Mouse (Mus musculus) heart, postnatal 0 days (tissue): ENCODE data around the gene Dock6. TPM values are rescaled to one million over a fixed set of nuclear protein-coding genes. Genes with fewer than 3 reads are reported as not detected.
"Not testable (repeated sequence)": the region's sequence is repeated elsewhere in the genome, so short reads cannot be mapped to it uniquely, and the experiment has no call there.

Source experiments
- ATAC-seq: fragments of 200-750 bp; cut with Nextera tagmentation; 2 replicates; pipeline ENCODE4 v1.8.0; 2017; ENCODE audit warnings: low read depth, moderate number of reproducible peaks, moderate library complexity; ENCODE audit not compliant: insufficient read depth
- DNase-seq: peaks from one replicate; pipeline ENCODE4 v3.0.0-alpha.2; 2016; ENCODE audit warnings: low spot score
- H3K27ac ChIP-seq: fragments of 300-500 bp; sonication (generic); 2 replicates; pipeline ENCODE4 v1.5.1; 2014; ENCODE audit warnings: low read depth, mild to moderate bottlenecking
- H3K27me3 ChIP-seq: fragments of 300-500 bp; sonication (generic); 2 replicates; pipeline ENCODE4 v1.6.1; 2014; ENCODE audit warnings: low read length, mixed read lengths; ENCODE audit not compliant: control insufficient read depth, insufficient read depth
- H3K36me3 ChIP-seq: fragments of 300-500 bp; sonication (generic); replicated peaks from 2 replicates; pipeline ENCODE4 v1.6.1; 2014; ENCODE audit warnings: low read length, mixed read lengths; ENCODE audit not compliant: control insufficient read depth, insufficient read depth
- H3K4me1 ChIP-seq: fragments of 300-500 bp; sonication (generic); 2 replicates; pipeline ENCODE4 v1.6.1; 2014; ENCODE audit warnings: antibody characterized with exemption; ENCODE audit not compliant: control insufficient read depth, insufficient read depth
- H3K4me2 ChIP-seq: fragments of 300-500 bp; sonication (generic); 2 replicates; pipeline ENCODE4 v1.6.1; 2014; ENCODE audit warnings: low read depth, mild to moderate bottlenecking, low read length, moderate library complexity
- H3K4me3 ChIP-seq: fragments of 300-500 bp; sonication (generic); 2 replicates; pipeline ENCODE4 v1.5.1; 2014; ENCODE audit warnings: low read depth, low read length
- H3K9ac ChIP-seq: fragments of 300-500 bp; sonication (generic); replicated peaks from 2 replicates; pipeline ENCODE4 v1.6.1; 2014; ENCODE audit warnings: low read depth, low read length, mixed read lengths
- H3K9me3 ChIP-seq: fragments of 300-500 bp; sonication (generic); replicated peaks from 2 replicates; pipeline ENCODE4 v1.6.1; 2016; ENCODE audit warnings: low read length; ENCODE audit not compliant: control insufficient read depth
- CTCF ChIP-seq: IDR thresholded peaks from 2 replicates; pipeline ENCODE4 v1.5.1; 2016; ENCODE audit warnings: antibody characterized with exemption, control low read depth, low read depth
- EP300 ChIP-seq: IDR thresholded peaks from 2 replicates; pipeline ENCODE4 v1.6.1; 2016; ENCODE audit warnings: antibody characterized with exemption, low read depth
- WGBS: fragments of 180-500 bp; shearing (Covaris S2); extraction: QIAGEN DNeasy Blood & Tissue Kit; methylation state at CpG from one replicate; pipeline ENCODE4 v1.1.7; 2014; 5-methylcytosine and 5-hydroxymethylcytosine counted together
- polyA plus RNA-seq: library from polyadenylated mRNA; unstranded; fragments of >200 nt; fragmentation: Nextera tagmentation; extraction: Ambion mirVana; gene quantifications from 2 replicates; pipeline ENCODE4 v1.2.1, GENCODE M21; 2015
- total RNA-seq: library from RNA; depleted of rRNA; stranded (reverse); fragments of >200 nt; gene quantifications from 2 replicates; pipeline ENCODE4 v1.2.3, GENCODE M21; 2014; ENCODE audit warnings: low replicate concordance

The Dock6 gene
- total and polyA plus RNA-seq, 2 experiments from 2014 or later: 22.7 to 38.5 TPM

DNA sequence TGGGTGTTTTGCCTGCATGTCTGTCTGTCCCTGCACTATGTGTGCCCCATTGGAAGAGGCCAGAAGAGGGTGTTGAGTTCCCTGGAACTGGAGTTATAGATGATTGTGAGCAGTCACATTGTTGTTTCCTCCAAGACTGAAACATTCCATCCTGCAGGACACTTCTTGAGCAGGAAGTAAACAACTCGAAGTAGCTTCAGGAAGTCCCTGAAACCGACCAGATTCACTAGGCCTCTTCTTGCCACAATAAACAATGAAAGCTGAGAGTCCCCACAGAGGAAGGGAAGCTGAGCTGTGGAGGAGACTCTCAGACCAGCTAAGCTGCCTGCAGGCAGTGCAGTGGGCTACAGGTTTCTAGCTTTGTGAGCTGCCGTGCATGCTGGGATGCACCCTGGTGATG is 74.7 kb downstream of the Dock6 start:
- no peaks in the 10 kb centered on the region for H3K9me3 ChIP-seq
- H3K9ac ChIP-seq: no peak overlapping the region
- peaks cover 73% of the 10 kb centered on the region for H3K36me3 ChIP-seq
- no peak overlapping the region for H3K27ac ChIP-seq
- no peak for DNase-seq
- no peaks in the 10 kb centered on the region for H3K27me3 ChIP-seq
- no peak for ATAC-seq
- H3K4me3 ChIP-seq: no peak overlapping the region
- 82% methylated on average over 3 of the region's 3 CpGs for WGBS
- TF ChIP-seq EP300 (no peak), CTCF (no peak)
- H3K4me2 ChIP-seq: no peak overlapping the region
- peaks cover 3% of the 10 kb centered on the region; the same call in 1 of the 2 replicates for H3K4me1 ChIP-seq

DNA sequence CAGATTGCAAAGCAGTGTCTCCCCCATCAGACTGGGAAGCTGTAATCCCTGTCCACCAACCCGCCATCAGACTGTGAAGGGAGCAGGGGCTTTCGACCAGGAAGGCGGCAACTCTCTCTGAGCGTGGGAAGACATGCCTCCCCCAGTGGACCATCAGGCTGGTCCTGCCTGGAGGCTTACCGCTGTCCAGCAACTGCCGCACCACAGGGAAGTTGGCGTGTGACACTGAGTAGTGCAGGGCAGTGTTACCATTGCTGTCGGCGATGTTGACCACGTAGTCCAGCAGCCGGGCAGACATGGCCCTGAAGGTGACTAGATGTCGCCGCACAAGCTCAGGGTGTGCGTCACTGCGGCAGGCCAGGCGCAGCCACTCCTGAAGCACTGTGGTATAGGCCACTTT is 78.1 kb downstream of the Dock6 start:
- no peak overlapping the region for H3K4me2 ChIP-seq
- WGBS: 90% methylated on average over 16 of the region's 16 CpGs
- peaks cover 80% of the 10 kb centered on the region for H3K36me3 ChIP-seq
- H3K27me3 ChIP-seq: no peaks in the 10 kb centered on the region
- H3K4me3 ChIP-seq: no peak overlapping the region
- TF ChIP-seq EP300 (no peak), CTCF (no peak)
- H3K27ac ChIP-seq: no peak overlapping the region
- no peak overlapping the region for H3K9ac ChIP-seq
- no peaks in the 10 kb centered on the region for H3K9me3 ChIP-seq
- peaks cover 7% of the 10 kb centered on the region for H3K4me1 ChIP-seq
- ATAC-seq (no peak), DNase-seq (no peak)

DNA sequence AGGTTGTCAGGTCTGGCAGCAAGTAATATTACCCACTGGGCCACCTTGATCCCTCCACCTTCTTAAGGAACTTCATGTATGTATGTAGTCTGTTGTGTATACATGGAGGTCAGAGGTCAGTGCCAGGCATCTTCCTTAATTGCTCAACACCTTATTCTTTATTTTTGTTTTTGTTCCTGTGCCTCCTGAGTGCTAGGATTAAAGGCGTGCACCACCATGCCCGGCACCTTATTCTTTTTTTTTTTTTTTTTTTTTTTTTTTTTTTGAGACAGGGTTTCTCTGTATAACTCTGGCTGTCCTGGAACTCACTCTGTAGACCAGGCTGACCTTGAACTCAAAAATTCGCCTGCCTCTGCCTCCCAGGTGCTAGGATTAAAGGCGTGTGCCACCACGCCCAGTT is 79.0 kb downstream of the Dock6 start:
- not testable (repeated sequence) for DNase-seq, H3K9ac ChIP-seq
- WGBS: 85% methylated on average over 5 of the region's 5 CpGs

DNA sequence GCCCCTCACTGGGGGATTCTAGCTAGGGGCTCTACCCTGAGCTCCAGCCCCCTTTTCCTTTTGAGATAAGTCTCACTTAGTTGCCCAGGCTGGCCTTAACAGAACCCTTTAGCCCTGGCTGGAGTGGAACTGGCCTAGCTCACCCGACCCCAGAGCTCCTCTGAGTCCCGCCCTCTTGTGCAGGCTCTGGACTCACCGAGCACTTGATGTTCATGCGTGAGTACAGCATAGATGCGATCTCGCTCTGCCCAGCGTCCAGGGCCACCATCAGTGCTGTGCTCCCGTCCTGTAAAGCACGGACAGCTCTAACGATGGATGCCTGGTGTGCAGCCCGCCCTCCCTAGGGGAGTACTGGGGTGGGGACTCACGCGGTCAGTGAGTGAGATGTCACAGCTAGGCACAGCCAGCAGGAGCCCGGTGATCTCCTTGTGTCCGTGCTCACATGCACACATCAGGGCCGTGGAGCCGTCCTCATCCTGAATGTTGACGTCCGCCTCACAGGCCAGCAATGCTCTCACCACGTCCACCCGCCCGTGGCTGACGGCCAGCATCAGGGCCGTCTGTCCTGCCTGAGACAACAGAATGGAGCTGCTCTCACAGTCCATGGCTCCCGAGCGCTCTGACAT is 82.8 kb downstream of the Dock6 start:
- Histone ChIP-seq H3K4me2 (no peak overlapping the region), H3K27me3 (no peaks in the 10 kb centered on the region), H3K9me3 (no peaks in the 10 kb centered on the region), H3K27ac (peak overlapping the region; percentile 84), H3K4me3 (no peak overlapping the region), H3K4me1 (peaks cover 26% of the 10 kb centered on the region), H3K9ac (no peak overlapping the region; the same call in 1 of the 2 replicates), H3K36me3 (peaks cover 64% of the 10 kb centered on the region)
- DNase-seq: peak; percentile 41
- peak; percentile 27; the same call in 1 of the 2 replicates for ATAC-seq
- TF ChIP-seq CTCF: no peak
- no peak for TF ChIP-seq EP300
- WGBS: 52% methylated on average over 26 of the region's 26 CpGs

More for the DNA sequence above, 79.0 kb downstream of the Dock6 start:
- ATAC-seq, H3K27me3 ChIP-seq, H3K27ac ChIP-seq, H3K4me3 ChIP-seq, H3K4me2 ChIP-seq, H3K9me3 ChIP-seq: not testable (repeated sequence)
- Histone ChIP-seq H3K36me3 (peaks cover 78% of the 10 kb centered on the region), H3K4me1 (peaks cover 17% of the 10 kb centered on the region)

DNA sequence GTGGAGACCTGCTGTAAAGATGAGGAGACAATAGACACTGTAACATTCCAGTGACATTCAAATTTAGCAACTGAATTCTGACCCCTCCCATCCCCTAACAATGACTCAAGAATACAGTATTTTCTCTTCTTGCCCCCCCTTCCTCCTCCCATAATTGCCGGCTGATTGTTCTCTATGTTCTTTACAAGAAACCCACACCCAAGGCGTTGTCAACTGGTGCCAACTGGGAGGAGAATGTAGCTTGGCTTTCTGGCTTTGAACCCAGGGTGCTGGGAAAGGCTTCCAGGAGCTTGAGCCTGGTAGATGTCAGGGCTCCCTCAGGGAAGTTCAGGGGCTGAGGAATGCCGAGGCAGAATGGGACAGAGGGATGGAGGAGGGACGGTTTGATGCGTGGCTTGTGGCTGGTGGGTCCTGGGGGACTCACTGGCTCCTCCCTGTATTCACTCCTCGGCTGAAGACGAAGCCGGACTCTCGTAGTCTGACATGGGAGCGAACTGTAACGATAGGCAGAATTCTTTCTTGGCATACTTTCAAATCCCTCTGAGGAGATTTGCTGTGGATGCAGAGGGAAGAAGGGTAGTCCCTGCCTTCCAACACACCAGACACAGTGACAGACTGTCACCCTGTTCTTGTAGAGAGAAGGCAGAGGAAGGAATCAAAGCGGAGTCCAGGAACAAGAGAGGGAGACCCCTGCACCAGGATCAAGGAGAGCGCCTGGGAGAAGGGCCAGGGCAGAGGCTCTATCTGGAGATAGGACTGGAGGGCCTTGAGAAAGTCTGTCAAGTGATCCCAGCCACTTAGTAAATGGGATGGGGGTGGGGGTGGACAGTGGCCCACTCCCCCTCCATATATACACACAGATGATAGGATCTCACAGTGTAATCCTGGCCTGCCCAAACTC is 83.7 kb downstream of the Dock6 start:
- H3K9ac ChIP-seq: peak overlapping the region; percentile 37; the same call in 1 of the 2 replicates
- no peak overlapping the region for H3K4me2 ChIP-seq
- 18% methylated on average over 13 of the region's 13 CpGs for WGBS
- H3K4me3 ChIP-seq: no peak overlapping the region
- TF ChIP-seq CTCF (no peak), EP300 (no peak)
- H3K27ac ChIP-seq: peak overlapping the region; percentile 84
- peaks cover 27% of the 10 kb centered on the region for H3K4me1 ChIP-seq
- H3K36me3 ChIP-seq: peaks cover 55% of the 10 kb centered on the region
- no peaks in the 10 kb centered on the region for H3K27me3 ChIP-seq
- DNase-seq (peak; percentile 58), ATAC-seq (peak; percentile 40)
- no peaks in the 10 kb centered on the region for H3K9me3 ChIP-seq
